Mouse (Mus musculus) skeletal muscle tissue, adult 2 months (tissue): ENCODE measurements at regions not wholly inside any gene's neighbourhood (a gene's known extent, or its start where the extent isn't known, plus 50 kb on each side); places are given as distances from the start of the nearest gene placed in this dataset.

Source experiments
- DNase-seq: peaks from one replicate; pipeline ENCODE4 v3.0.0-alpha.2; 2012; ENCODE audit warnings: low read depth, low spot score

GRCm38 (mm10) chr2:27590511-27590910 lies 75.6 kb downstream of the Wdr5 start:
- DNase-seq = no peak

GRCm38 (mm10) chr2:27591668-27592067 lies 76.7 kb downstream of the Wdr5 start:
- DNase-seq = no peak

GRCm38 (mm10) chr2:27593338-27593737 lies 78.4 kb downstream of the Wdr5 start:
- peak; percentile 68 for DNase-seq

- DNase-seq = no peak
Measured at GRCm38 (mm10) chr2:27595251-27595650, 80.3 kb downstream of the Wdr5 start.

- DNase-seq = no peak
Measured at GRCm38 (mm10) chr2:27596217-27596616, 80.0 kb upstream of the Rxra start.

- peak; percentile 62 for DNase-seq
Measured at GRCm38 (mm10) chr2:27596966-27597365, 79.3 kb upstream of the Rxra start.

- DNase-seq = no peak
Measured at GRCm38 (mm10) chr2:27597901-27598300, 78.3 kb upstream of the Rxra start.

GRCm38 (mm10) chr2:27599061-27599768 lies 77.0 kb upstream of the Rxra start:
- DNase-seq = peak; percentile 39

- no peak for DNase-seq
Measured at GRCm38 (mm10) chr2:27599769-27600167, 76.5 kb upstream of the Rxra start.

GRCm38 (mm10) chr2:27603333-27603732 lies 72.9 kb upstream of the Rxra start:
- DNase-seq = no peak

- peak; percentile 42 for DNase-seq
Measured at GRCm38 (mm10) chr2:27604588-27604987, 71.7 kb upstream of the Rxra start.

- no peak for DNase-seq
Measured at GRCm38 (mm10) chr2:27606816-27607215, 69.4 kb upstream of the Rxra start.

- DNase-seq = no peak
Measured at GRCm38 (mm10) chr2:27621741-27622140, 54.5 kb upstream of the Rxra start.

- DNase-seq = no peak
Measured at GRCm38 (mm10) chr2:27624656-27625366, 51.4 kb upstream of the Rxra start.
